Mouse (Mus musculus) embryonic facial prominence, embryonic 12.5 days (tissue): Measurements from ENCODE around the gene Prr5l. TPM values are rescaled to one million over a fixed set of nuclear protein-coding genes. Genes with fewer than 3 reads are reported as not detected.
A peak's percentile ranks its signal among the peaks of the same experiment; 100 is the strongest.

Experiments used
- ATAC-seq: fragments of 200-750 bp; cut with Nextera tagmentation; 2 replicates; pipeline ENCODE4 v1.8.0; 2017; ENCODE audit not compliant: insufficient number of reproducible peaks, insufficient read depth, low FRiP score, low TSS enrichment
- H3K27ac ChIP-seq: fragments of 300-500 bp; sonication (generic); 2 replicates; pipeline ENCODE4 v1.5.1; 2016; ENCODE audit warnings: mild to moderate bottlenecking
- H3K27me3 ChIP-seq: fragments of 300-500 bp; sonication (generic); 2 replicates; pipeline ENCODE4 v1.6.1; 2016; ENCODE audit warnings: mild to moderate bottlenecking, moderate library complexity
- H3K36me3 ChIP-seq: fragments of 300-500 bp; sonication (generic); 2 replicates; pipeline ENCODE4 v1.6.1; 2016; ENCODE audit warnings: mild to moderate bottlenecking
- H3K4me1 ChIP-seq: fragments of 300-500 bp; sonication (generic); 2 replicates; pipeline ENCODE4 v1.6.1; 2016
- H3K4me2 ChIP-seq: fragments of 300-500 bp; sonication (generic); replicated peaks from 2 replicates; pipeline ENCODE4 v1.6.1; 2016; ENCODE audit warnings: mild to moderate bottlenecking, moderate library complexity
- H3K4me3 ChIP-seq: fragments of 300-500 bp; sonication (generic); 2 replicates; pipeline ENCODE4 v1.5.1; 2016; ENCODE audit warnings: mild to moderate bottlenecking
- H3K9ac ChIP-seq: fragments of 300-500 bp; sonication (generic); 2 replicates; pipeline ENCODE4 v1.6.1; 2016; ENCODE audit warnings: mild to moderate bottlenecking, moderate library complexity
- H3K9me3 ChIP-seq: fragments of 300-500 bp; sonication (generic); 2 replicates; pipeline ENCODE4 v1.6.1; 2016; ENCODE audit warnings: mild to moderate bottlenecking, moderate library complexity
- WGBS: fragments of 180-500 bp; shearing (Covaris S2); methylation state at CpG from one replicate; pipeline ENCODE4 v1.1.7; 2016; 5-methylcytosine and 5-hydroxymethylcytosine counted together
- polyA plus RNA-seq: library from polyadenylated mRNA; unstranded; fragments of >200 nt; fragmentation: Nextera tagmentation; extraction: Ambion mirVana; gene quantifications from 2 replicates; pipeline ENCODE4 v1.2.1, GENCODE M21; 2016

Prr5l gene
- polyA plus RNA-seq, 1 experiment from 2014 or later: 21.4 TPM

DNA sequence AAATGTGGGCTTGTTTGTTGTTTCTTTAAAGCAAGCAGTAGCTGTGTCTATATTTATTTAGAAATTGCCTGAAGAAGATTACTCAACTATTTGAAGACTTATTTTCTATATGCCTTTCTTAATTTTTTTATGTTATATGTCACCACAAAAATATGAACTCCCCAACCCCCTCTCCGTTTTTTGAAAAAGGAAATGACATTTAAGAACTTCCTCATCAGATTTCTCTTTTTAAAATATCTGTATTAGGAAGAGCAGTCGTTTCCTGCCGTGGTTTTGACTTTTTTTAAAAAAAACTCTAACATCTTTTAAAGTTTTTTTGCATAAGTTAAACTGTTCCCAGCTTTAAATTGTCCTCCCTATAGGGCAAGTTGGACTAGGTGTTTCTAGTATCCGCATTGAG, 183.5 kb downstream of the Prr5l start:
- Histone ChIP-seq H3K4me3 (no peak overlapping the region), H3K27ac (no peak overlapping the region), H3K36me3 (peaks cover 27% of the 10 kb centered on the region), H3K4me1 (no peaks in the 10 kb centered on the region), H3K27me3 (no peaks in the 10 kb centered on the region), H3K4me2 (no peak overlapping the region), H3K9ac (no peak overlapping the region), H3K9me3 (no peaks in the 10 kb centered on the region)
- WGBS: 80% methylated on average over 4 of the region's 4 CpGs
- ATAC-seq: no peak

GRCm38 (mm10) chr2:101695584-101695983, 187.2 kb downstream of the Prr5l start:
- Histone ChIP-seq H3K4me2 (no peak overlapping the region), H3K4me1 (no peaks in the 10 kb centered on the region), H3K9me3 (no peaks in the 10 kb centered on the region), H3K27me3 (no peaks in the 10 kb centered on the region), H3K36me3 (peaks cover 43% of the 10 kb centered on the region), H3K4me3 (no peak overlapping the region), H3K27ac (no peak overlapping the region), H3K9ac (no peak overlapping the region)
- no peak for ATAC-seq
- 88% methylated on average over 7 of the region's 7 CpGs for WGBS

- Histone ChIP-seq H3K27ac (no peak overlapping the region), H3K36me3 (peaks cover 51% of the 10 kb centered on the region), H3K27me3 (no peaks in the 10 kb centered on the region), H3K4me2 (no peak overlapping the region), H3K9ac (no peak overlapping the region), H3K4me1 (no peaks in the 10 kb centered on the region), H3K9me3 (no peaks in the 10 kb centered on the region), H3K4me3 (no peak overlapping the region)
- WGBS: 65% methylated on average over 5 of the region's 5 CpGs
- no peak for ATAC-seq
These were observed 189.1 kb downstream of the Prr5l start for GRCm38 (mm10) chr2:101693577-101694215.

- Histone ChIP-seq H3K9me3 (no peaks in the 10 kb centered on the region), H3K36me3 (peaks cover 51% of the 10 kb centered on the region)
These were observed 189.8 kb downstream of the Prr5l start for GRCm38 (mm10) chr2:101693043-101693442.

GRCm38 (mm10) chr2:101690252-101690827, 192.5 kb downstream of the Prr5l start:
- H3K27me3 ChIP-seq: no peaks in the 10 kb centered on the region
- H3K9me3 ChIP-seq: no peaks in the 10 kb centered on the region
- no peak overlapping the region for H3K27ac ChIP-seq
- peaks cover 56% of the 10 kb centered on the region for H3K36me3 ChIP-seq
- no peak overlapping the region for H3K4me2 ChIP-seq
- no peak overlapping the region for H3K4me3 ChIP-seq
- no peak for ATAC-seq
- H3K4me1 ChIP-seq: no peaks in the 10 kb centered on the region
- no peak overlapping the region for H3K9ac ChIP-seq
- WGBS: 94% methylated on average over 9 of the region's 9 CpGs

More at GRCm38 (mm10) chr2:101693043-101693442, 189.8 kb downstream of the Prr5l start:
- Histone ChIP-seq H3K4me2 (no peak overlapping the region), H3K27me3 (no peaks in the 10 kb centered on the region), H3K4me1 (no peaks in the 10 kb centered on the region), H3K4me3 (no peak overlapping the region), H3K9ac (no peak overlapping the region), H3K27ac (no peak overlapping the region)
- no peak for ATAC-seq
- 78% methylated on average over 4 of the region's 4 CpGs for WGBS

GRCm38 (mm10) chr2:101688011-101688410, 194.8 kb downstream of the Prr5l start:
- no peaks in the 10 kb centered on the region for H3K9me3 ChIP-seq
- H3K27me3 ChIP-seq: no peaks in the 10 kb centered on the region
- whole genome bisulfite sequencing: 93% methylated on average over 5 of the region's 5 CpGs
- H3K4me3 ChIP-seq: no peak overlapping the region
- H3K36me3 ChIP-seq: peaks cover 61% of the 10 kb centered on the region
- ATAC-seq: no peak
- no peaks in the 10 kb centered on the region for H3K4me1 ChIP-seq
- no peak overlapping the region for H3K9ac ChIP-seq
- H3K27ac ChIP-seq: no peak overlapping the region
- H3K4me2 ChIP-seq: no peak overlapping the region

- H3K36me3 ChIP-seq: peaks cover 42% of the 10 kb centered on the region
- WGBS: 92% methylated on average over 12 of the region's 12 CpGs
- H3K4me2 ChIP-seq: no peak overlapping the region
- H3K9ac ChIP-seq: no peak overlapping the region
- H3K27me3 ChIP-seq: no peaks in the 10 kb centered on the region
- no peaks in the 10 kb centered on the region for H3K9me3 ChIP-seq
- no peak overlapping the region for H3K27ac ChIP-seq
- H3K4me3 ChIP-seq: no peak overlapping the region
- no peak for ATAC-seq
- peaks cover 2% of the 10 kb centered on the region; the same call in 1 of the 2 replicates for H3K4me1 ChIP-seq
These were observed 198.4 kb downstream of the Prr5l start for GRCm38 (mm10) chr2:101684421-101684820.

DNA sequence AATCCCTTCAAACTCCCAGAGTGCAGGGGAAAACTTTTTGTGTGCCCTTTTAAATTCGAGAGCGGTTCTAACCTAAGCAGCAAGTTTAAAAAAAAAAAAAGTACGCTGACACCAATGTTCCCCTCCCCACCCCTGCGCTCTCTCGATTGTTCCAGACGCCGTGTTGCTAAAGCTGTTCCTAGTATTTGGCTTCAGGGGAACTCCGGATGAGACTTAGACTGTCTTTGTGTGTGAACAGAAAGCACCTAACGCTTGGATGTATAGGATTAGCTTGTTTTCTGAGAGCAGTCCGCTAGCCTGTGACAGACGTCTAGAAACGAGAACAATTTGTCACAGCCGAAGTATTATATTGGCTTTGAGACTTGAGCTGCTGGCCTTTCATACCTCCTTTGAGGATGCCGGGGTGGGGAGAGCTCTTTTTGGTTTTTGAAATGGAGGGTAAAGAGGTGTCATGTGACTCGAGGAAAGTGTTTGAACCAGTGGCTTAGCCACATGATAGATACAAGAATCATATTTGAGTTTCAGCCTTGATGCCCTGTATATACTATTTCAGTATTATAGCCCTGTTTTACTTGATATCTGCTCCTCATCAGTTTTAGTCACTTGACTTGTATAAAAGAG, 203.6 kb downstream of the Prr5l start:
- peaks cover 5% of the 10 kb centered on the region; the same call in 1 of the 2 replicates for H3K4me1 ChIP-seq
- no peak; the same call in 1 of the 2 replicates for ATAC-seq
- peaks cover 4% of the 10 kb centered on the region; the same call in 1 of the 2 replicates for H3K36me3 ChIP-seq
- H3K4me2 ChIP-seq: peak overlapping the region; percentile 75
- 2% methylated on average over 15 of the region's 15 CpGs for WGBS
- H3K27me3 ChIP-seq: no peaks in the 10 kb centered on the region
- no peak overlapping the region for H3K27ac ChIP-seq
- peak overlapping the region; percentile 92 for H3K9ac ChIP-seq
- no peaks in the 10 kb centered on the region for H3K9me3 ChIP-seq
- peak overlapping the region; percentile 99 for H3K4me3 ChIP-seq

- peak; percentile 85 for ATAC-seq
- no peaks in the 10 kb centered on the region for H3K27me3 ChIP-seq
- no peaks in the 10 kb centered on the region for H3K9me3 ChIP-seq
- peak within 1 kb of the TSS; percentile 99 for H3K4me3 ChIP-seq
- WGBS: under 1% methylated on average over 63 of the region's 68 CpGs
- H3K9ac ChIP-seq: peak within 1 kb of the TSS; percentile 92
- peak within 1 kb of the TSS; percentile 75 for H3K4me2 ChIP-seq
- H3K36me3 ChIP-seq: peaks cover 3% of the 10 kb centered on the region; the same call in 1 of the 2 replicates
- H3K27ac ChIP-seq: 0 out of 2 replicates have a peak within 1 kb of the TSS, but pooled peaks have one; percentile 30
- peaks cover 5% of the 10 kb centered on the region; the same call in 1 of the 2 replicates for H3K4me1 ChIP-seq
These were observed 204.4 kb downstream of the Prr5l start, which contains the start of gene Traf6 for GRCm38 (mm10) chr2:101678236-101679021. TSS of gene Traf6 (plus strand) at chr2:101678429.

- Histone ChIP-seq H3K9me3 (no peaks in the 10 kb centered on the region), H3K27me3 (no peaks in the 10 kb centered on the region), H3K36me3 (no peaks in the 10 kb centered on the region), H3K27ac (no peak overlapping the region), H3K4me2 (no peak overlapping the region), H3K9ac (no peak overlapping the region), H3K4me1 (no peaks in the 10 kb centered on the region), H3K4me3 (no peak overlapping the region)
- no peak for ATAC-seq
- WGBS: 81% methylated on average over 3 of the region's 3 CpGs
These were observed 209.3 kb downstream of the Prr5l start for GRCm38 (mm10) chr2:101673547-101673946.

DNA sequence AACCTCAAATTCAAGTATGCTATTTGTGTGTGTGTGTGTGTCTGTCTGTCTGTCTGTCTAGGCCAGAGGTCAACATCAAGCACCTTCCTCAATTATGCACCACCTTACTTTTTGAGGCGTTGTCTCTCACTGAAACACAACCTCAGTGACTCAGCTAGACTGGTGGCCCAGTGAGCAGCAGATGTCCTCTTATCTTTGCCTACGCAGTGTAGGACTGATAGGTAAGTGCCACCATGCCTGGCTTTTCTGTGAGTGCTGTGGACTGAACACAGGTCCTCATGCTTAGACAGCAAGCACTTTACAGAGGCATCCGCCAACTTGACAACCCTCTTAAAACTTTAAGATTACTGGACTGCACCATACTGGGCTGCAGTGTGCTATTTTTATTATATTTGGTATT, 214.1 kb downstream of the Prr5l start:
- no peaks in the 10 kb centered on the region for H3K9me3 ChIP-seq
- H3K36me3 ChIP-seq: no peaks in the 10 kb centered on the region
- WGBS: 90% methylated on average over 3 of the region's 3 CpGs
- no peak overlapping the region for H3K9ac ChIP-seq
- no peak overlapping the region for H3K27ac ChIP-seq
- no peak overlapping the region for H3K4me2 ChIP-seq
- no peak overlapping the region for H3K4me3 ChIP-seq
- H3K4me1 ChIP-seq: 0 out of 2 replicates have a peak, but pooled peaks cover 5% of the 10 kb centered on the region
- no peak for ATAC-seq
- no peaks in the 10 kb centered on the region for H3K27me3 ChIP-seq
